ENCODE assay signal across 28 mouse cellular contexts in the genomic region with DNA sequence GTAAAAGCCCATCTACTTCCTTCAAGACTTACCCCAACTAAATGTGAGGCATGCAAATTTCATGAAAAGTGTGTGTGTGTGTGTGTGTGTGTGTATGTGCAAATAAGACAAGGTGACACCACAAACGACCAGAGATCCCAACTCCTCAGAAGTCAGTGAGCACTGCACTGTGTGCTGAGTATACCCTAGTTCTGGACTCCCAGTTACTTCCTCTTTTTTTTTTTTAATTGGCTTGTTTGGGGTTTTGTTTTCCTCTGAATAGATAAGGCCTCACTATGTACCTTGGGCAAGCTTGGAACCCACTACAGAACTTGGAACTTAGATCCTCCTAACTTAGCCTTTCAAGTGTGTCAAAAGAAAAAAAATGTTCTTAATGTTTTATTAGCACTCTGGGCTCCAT. TPM values are rescaled to one million over a fixed set of nuclear protein-coding genes. Genes with fewer than 3 reads are reported as not detected.
A peak's percentile ranks its signal among the peaks of the same experiment; 100 is the strongest.
DNase-seq lines count a peak whose midpoint lies in the region; ATAC-seq and TF ChIP-seq lines count a peak whose summit lies in the region.
"Had no signal": no experiment of that assay in that cellular context is flagged by ENCODE, and none has a peak within 500 bp of the region (broad histone marks: within the 10 kb centered on the region; RNA-seq: fewer than 3 reads in every experiment).

No protein-coding gene starts in this region.

- peak; percentile 72 for ATAC-seq in granulocyte monocyte progenitor cell, adult 5-6 weeks (replicated peaks; ENCODE audit: poor library complexity, severe bottlenecking)
- ATAC-seq in stomach, postnatal 0 days (ENCODE audit: low FRiP score, low TSS enrichment) = no peak
- no peak for ATAC-seq in heart, embryonic 12.5 days (ENCODE audit: insufficient number of reproducible peaks, low FRiP score)
- ATAC-seq: CD4-positive, CD25-positive, alpha-beta regulatory T cell, adult 4 months; forebrain, embryonic 13.5 days; forebrain, postnatal 0 days; hindbrain, postnatal 0 days; inflammation-experienced regulatory T-cells, adult 6 months; intestine, embryonic 16.5 days had no signal

- no peak for DNase-seq in testis, postnatal 10 days (ENCODE audit: low spot score)
- DNase-seq in MEL (ENCODE audit: low read depth, low spot score) = peak; percentile 66
- DNase-seq in splenic B cell, adult 2 months (ENCODE audit: low read depth, low spot score) = peak; percentile 10
- no peak for DNase-seq in T-cell, adult 2 months (ENCODE audit: low spot score)
- DNase-seq in stomach, postnatal 0 days (ENCODE audit: low spot score) = no peak
- DNase-seq: adrenal gland, adult 2 months; adrenal gland, postnatal 14 days; cerebellum, adult 11-12 months; cerebellum, adult 8-10 months; cerebellum, postnatal 10 days; cerebellum, postnatal 36 days; forebrain, postnatal 0 days; gastrocnemius, adult 2 months; gastrocnemius, postnatal 14 days; heart, adult 2 months; kidney, adult 18-20 months had no signal

- H3K9me3 ChIP-seq in MEL (replicated peaks; ENCODE audit: insufficient read depth, low read length) = no peaks in the 10 kb centered on the region
- H3K9me3 ChIP-seq in stomach, postnatal 0 days (ENCODE audit: control insufficient read depth, low read length) = no peaks in the 10 kb centered on the region
- H3K9me3 ChIP-seq in heart, embryonic 12.5 days (replicated peaks) = no peaks in the 10 kb centered on the region
- H3K9me3 ChIP-seq: forebrain, embryonic 10.5 days; forebrain, embryonic 13.5 days; heart, embryonic 10.5 days; hindbrain, embryonic 10.5 days had no signal

- 52% methylated on average over 1 of the region's 1 CpGs for WGBS in stomach, postnatal 0 days
- 70% methylated on average over 1 of the region's 1 CpGs for WGBS in heart, embryonic 12.5 days

- H3K79me2 ChIP-seq in MEL (ENCODE audit: control insufficient read depth, insufficient read depth, low read length, poor library complexity) = no peaks in the 10 kb centered on the region

- no peak overlapping the region for H3K9ac ChIP-seq in MEL (ENCODE audit: control insufficient read depth, low read depth, low read length, poor library complexity, severe bottlenecking)
- H3K9ac ChIP-seq in stomach, postnatal 0 days (ENCODE audit: low read length) = no peak overlapping the region
- H3K9ac ChIP-seq in heart, embryonic 12.5 days = no peak overlapping the region
- H3K9ac ChIP-seq: forebrain, embryonic 13.5 days; forebrain, postnatal 0 days; hindbrain, embryonic 14.5 days had no signal

- H3K27me3 ChIP-seq in testis, adult 2 months (ENCODE audit: control insufficient read depth, insufficient read depth, low read length) = no peaks in the 10 kb centered on the region
- H3K27me3 ChIP-seq in MEL (ENCODE audit: control insufficient read depth in 1 of 2, insufficient read depth in 2 of 2, low read length in 2 of 2) = peaks cover 0 to 3% of the 10 kb centered on the region in 2 experiments; a peak in 2 of 4 replicates
- no peaks in the 10 kb centered on the region; the same call in 1 of the 2 replicates for H3K27me3 ChIP-seq in splenic B cell, adult 2 months (ENCODE audit: control insufficient read depth, insufficient read depth, low read length, poor library complexity, severe bottlenecking)
- no peaks in the 10 kb centered on the region for H3K27me3 ChIP-seq in stomach, postnatal 0 days (ENCODE audit: control insufficient read depth, insufficient read depth, low read length)
- H3K27me3 ChIP-seq in heart, embryonic 12.5 days (replicated peaks) = no peaks in the 10 kb centered on the region
- H3K27me3 ChIP-seq: forebrain, embryonic 13.5 days had no signal

- H3K4me1 ChIP-seq in testis, adult 2 months (ENCODE audit: control insufficient read depth, insufficient read depth, low read length) = no peaks in the 10 kb centered on the region
- peaks cover 0 to 2% of the 10 kb centered on the region in 2 experiments; a peak in 1 of 4 replicates for H3K4me1 ChIP-seq in MEL (ENCODE audit: control insufficient read depth in 1 of 2, insufficient read depth in 2 of 2, low read length in 2 of 2)
- no peaks in the 10 kb centered on the region for H3K4me1 ChIP-seq in stomach, postnatal 0 days (replicated peaks; ENCODE audit: control insufficient read depth, insufficient read depth)
- peaks cover 12% of the 10 kb centered on the region for H3K4me1 ChIP-seq in heart, embryonic 12.5 days (replicated peaks)
- H3K4me1 ChIP-seq: forebrain, embryonic 10.5 days; hindbrain, embryonic 10.5 days had no signal

- no peak for TF ChIP-seq RAD21 in MEL (IDR thresholded peaks at IDR 0.05; ENCODE audit: low read depth, low read length)

- no peak for TF ChIP-seq POLR2A in testis, adult 2 months (IDR thresholded peaks at IDR 0.05; ENCODE audit: control insufficient read depth, low read depth, low read length)
- TF ChIP-seq POLR2A in MEL (IDR thresholded peaks at IDR 0.05; ENCODE audit: control insufficient read depth in 1 of 2, insufficient read depth in 1 of 2, low read depth in 1 of 2, low read length in 2 of 2, poor library complexity in 1 of 2) = no peak

- H3K36me3 ChIP-seq in testis, adult 2 months (ENCODE audit: control insufficient read depth, insufficient read depth, low read length) = no peaks in the 10 kb centered on the region
- H3K36me3 ChIP-seq in MEL (ENCODE audit: control insufficient read depth in 1 of 2, insufficient read depth in 2 of 2, low read length in 2 of 2) = peaks cover 0 to 3% of the 10 kb centered on the region in 2 experiments; a peak in 2 of 4 replicates
- H3K36me3 ChIP-seq in splenic B cell, adult 2 months (ENCODE audit: control insufficient read depth, insufficient read depth, low read length, poor library complexity, severe bottlenecking) = no peaks in the 10 kb centered on the region
- no peaks in the 10 kb centered on the region for H3K36me3 ChIP-seq in stomach, postnatal 0 days (ENCODE audit: control insufficient read depth, insufficient read depth, low read length)
- H3K36me3 ChIP-seq in heart, embryonic 12.5 days = peaks cover 28% of the 10 kb centered on the region

- H3K4me2 ChIP-seq in stomach, postnatal 0 days (replicated peaks; ENCODE audit: low read depth) = no peak overlapping the region
- H3K4me2 ChIP-seq in heart, embryonic 12.5 days = no peak overlapping the region
- H3K4me2 ChIP-seq: forebrain, embryonic 13.5 days; hindbrain, embryonic 14.5 days had no signal

- H3K4me3 ChIP-seq in testis, adult 2 months (ENCODE audit: control insufficient read depth, low read depth, low read length) = no peak overlapping the region
- no peak overlapping the region for H3K4me3 ChIP-seq in MEL (ENCODE audit: control insufficient read depth in 1 of 2, insufficient read depth in 1 of 2, low read depth in 2 of 2, low read length in 2 of 2)
- no peak overlapping the region for H3K4me3 ChIP-seq in stomach, postnatal 0 days (ENCODE audit: low read depth, low read length)
- no peak overlapping the region for H3K4me3 ChIP-seq in heart, embryonic 12.5 days
- H3K4me3 ChIP-seq: forebrain, embryonic 10.5 days; forebrain, embryonic 13.5 days; gastrocnemius, adult 2 months; heart, adult 2 months; heart, embryonic 10.5 days; hindbrain, embryonic 10.5 days had no signal

- TF ChIP-seq CTCF in testis, adult 2 months (IDR thresholded peaks at IDR 0.05; ENCODE audit: control insufficient read depth, insufficient read depth, insufficient replicate concordance, low read depth, low read length) = no peak
- TF ChIP-seq CTCF in MEL (IDR thresholded peaks at IDR 0.05 in 2 of 3, conservative IDR thresholded peaks at IDR 0.05 in 1 of 3; ENCODE audit: control insufficient read depth in 1 of 3, insufficient read depth in 1 of 3, low read depth in 2 of 3, low read length in 3 of 3, poor library complexity in 1 of 3, severe bottlenecking in 1 of 3) = no peak
- no peak for TF ChIP-seq CTCF in stomach, postnatal 0 days (IDR thresholded peaks at IDR 0.05; ENCODE audit: low read depth)

- H3K27ac ChIP-seq in testis, adult 2 months (ENCODE audit: control insufficient read depth, insufficient read depth, low read depth, low read length) = 0 out of 2 replicates have a peak overlapping the region, but pooled peaks have one; percentile 13
- no peak overlapping the region for H3K27ac ChIP-seq in MEL (ENCODE audit: control insufficient read depth, low read depth, low read length)
- H3K27ac ChIP-seq in stomach, postnatal 0 days (replicated peaks) = no peak overlapping the region
- no peak overlapping the region for H3K27ac ChIP-seq in heart, embryonic 12.5 days (ENCODE audit: poor library complexity, severe bottlenecking)
- H3K27ac ChIP-seq: forebrain, embryonic 10.5 days; forebrain, embryonic 13.5 days; gastrocnemius, adult 2 months; heart, adult 2 months; heart, embryonic 10.5 days; hindbrain, embryonic 10.5 days; hindbrain, embryonic 14.5 days; hindbrain, postnatal 0 days had no signal

- TF ChIP-seq EP300 in MEL (IDR thresholded peaks at IDR 0.05; ENCODE audit: low read depth in 1 of 2, low read length in 2 of 2) = peak in 1 of 2 experiments; percentile 77; a peak in 2 of 4 replicates
- no peak for TF ChIP-seq EP300 in stomach, postnatal 0 days (optimal IDR thresholded peaks at IDR 0.05)

TF ChIP-seq in MEL, 35 proteins besides CTCF, POLR2A, EP300 and RAD21:
- TF ChIP-seq TCF12 (IDR thresholded peaks at IDR 0.05; ENCODE audit: low read depth, low read length) (no peak), MEF2A (IDR thresholded peaks at IDR 0.05; ENCODE audit: extremely low read depth, insufficient replicate concordance, low read depth, low read length, poor library complexity, severe bottlenecking) (no peak), RCOR1 (IDR thresholded peaks at IDR 0.05; ENCODE audit: low read depth, low read length) (no peak), ZC3H11A (IDR thresholded peaks at IDR 0.05; ENCODE audit: low read depth, low read length) (no peak), ZNF384 (IDR thresholded peaks at IDR 0.05; ENCODE audit: low read depth, low read length) (peak; percentile 96), GABPA (IDR thresholded peaks at IDR 0.05; ENCODE audit: low read depth, low read length) (no peak), MYB (IDR thresholded peaks at IDR 0.05; ENCODE audit: low read depth, low read length) (no peak), ELF1 (IDR thresholded peaks at IDR 0.05; ENCODE audit: low read depth, low read length) (no peak), GATA1 (IDR thresholded peaks at IDR 0.05; ENCODE audit: low read depth, low read length) (peak; percentile 81), MAX (IDR thresholded peaks at IDR 0.05; ENCODE audit: low read length) (no peak)

RNA-seq across cellular contexts. Expression of a gene that starts 14.0 kb away (rescaled TPM):
- 50.5 and 54.0 TPM in 2 replicates for polyA plus RNA-seq in testis, adult 2 months (2012; rRNA removed)
- total RNA-seq in MEL (2012; rRNA removed) = 0.69 and 1.4 TPM in 2 replicates
- polyA plus RNA-seq in MEL (2012; ENCODE audit: insufficient read depth in 1 of 2, insufficient read length in 2 of 2, low read depth in 1 of 2, low replicate concordance in 2 of 2, missing spikeins in 1 of 2) = under 1 TPM in 1 of 2 experiments, not detected in 1; 0.45 TPM
- 3.4 and 3.6 TPM in 2 replicates for total RNA-seq in granulocyte monocyte progenitor cell, adult 5-6 weeks (2014; fragmentation: Nextera tagmentation)
- total RNA-seq in granulocyte monocyte progenitor cell, adult 5-6 weeks (2017) = 1.2 and 1.8 TPM in 2 replicates
- polyA plus RNA-seq in stomach, postnatal 0 days (2015; fragmentation: Nextera tagmentation; extraction: Ambion mirVana) = 8.4 and 8.5 TPM in 2 replicates
- polyA plus RNA-seq in heart, embryonic 12.5 days (2016; fragmentation: Nextera tagmentation; extraction: Ambion mirVana) = 22.7 and 24.4 TPM in 2 replicates

Comparison
In these comparisons a context has a peak if more than half of its experiments do, and no peak if none do; other contexts are left out.
1. DNase-seq: peak in MEL (single experiment) and splenic B cell, adult 2 months (single experiment); none in testis, postnatal 10 days (single experiment), T-cell, adult 2 months (single experiment) and stomach, postnatal 0 days (single experiment).